Mouse (Mus musculus): ENCODE results near the gene Tmem170b. TPM values are rescaled to one million over a fixed set of nuclear protein-coding genes. Genes with fewer than 3 reads are reported as not detected.
"Not testable (repeated sequence)": the region's sequence is repeated elsewhere in the genome, so short reads cannot be mapped to it uniquely, and the experiment has no call there.

Tmem170b gene
- polyA plus RNA-seq, 1 experiment from 2014 or later: 10.7 TPM

GRCm38 (mm10) chr13:41662401-41663070, 56.8 kb downstream of the Tmem170b start:
- Histone ChIP-seq H3K9me3 (ENCODE audit: control insufficient read depth, low read length) (no peaks in the 10 kb centered on the region), H3K27ac (replicated peaks; ENCODE audit: low read depth, low read length) (no peak overlapping the region), H3K4me3 (ENCODE audit: low read depth, low read length) (no peak overlapping the region), H3K4me2 (ENCODE audit: low read depth, severe bottlenecking) (no peak overlapping the region), H3K27me3 (ENCODE audit: control insufficient read depth, insufficient read depth, low read length) (no peaks in the 10 kb centered on the region), H3K4me1 (ENCODE audit: control insufficient read depth, insufficient read depth, low read length) (no peaks in the 10 kb centered on the region), H3K9ac (ENCODE audit: low read length) (no peak overlapping the region), H3K36me3 (ENCODE audit: control insufficient read depth, insufficient read depth, low read length) (no peaks in the 10 kb centered on the region)
- no peak for ATAC-seq (ENCODE audit: insufficient number of reproducible peaks, low FRiP score, low TSS enrichment, low read depth)
- peak; percentile 27 for DNase-seq (ENCODE audit: low spot score)
- WGBS: 76% methylated on average over 17 of the region's 17 CpGs

GRCm38 (mm10) chr13:41663501-41664195, 57.9 kb downstream of the Tmem170b start:
- 91% methylated on average over 14 of the region's 14 CpGs for WGBS
- H3K4me3 ChIP-seq (ENCODE audit: low read depth, low read length): no peak overlapping the region
- no peak for ATAC-seq (ENCODE audit: insufficient number of reproducible peaks, low FRiP score, low TSS enrichment, low read depth)
- no peak overlapping the region for H3K27ac ChIP-seq (replicated peaks; ENCODE audit: low read depth, low read length)
- H3K9ac ChIP-seq (ENCODE audit: low read length): no peak overlapping the region
- no peaks in the 10 kb centered on the region for H3K9me3 ChIP-seq (ENCODE audit: control insufficient read depth, low read length)
- no peak for DNase-seq (ENCODE audit: low spot score)
- H3K36me3 ChIP-seq (ENCODE audit: control insufficient read depth, insufficient read depth, low read length): no peaks in the 10 kb centered on the region
- no peaks in the 10 kb centered on the region for H3K4me1 ChIP-seq (ENCODE audit: control insufficient read depth, insufficient read depth, low read length)
- H3K27me3 ChIP-seq (ENCODE audit: control insufficient read depth, insufficient read depth, low read length): no peaks in the 10 kb centered on the region
- H3K4me2 ChIP-seq (ENCODE audit: low read depth, severe bottlenecking): no peak overlapping the region

GRCm38 (mm10) chr13:41669951-41670350, 64.2 kb downstream of the Tmem170b start:
- Histone ChIP-seq H3K4me3 (ENCODE audit: low read depth, low read length) (no peak overlapping the region), H3K27ac (replicated peaks; ENCODE audit: low read depth, low read length) (no peak overlapping the region), H3K4me1 (ENCODE audit: control insufficient read depth, insufficient read depth, low read length) (no peaks in the 10 kb centered on the region), H3K9me3 (ENCODE audit: control insufficient read depth, low read length) (no peaks in the 10 kb centered on the region), H3K9ac (ENCODE audit: low read length) (no peak overlapping the region), H3K36me3 (ENCODE audit: control insufficient read depth, insufficient read depth, low read length) (no peaks in the 10 kb centered on the region), H3K27me3 (ENCODE audit: control insufficient read depth, insufficient read depth, low read length) (no peaks in the 10 kb centered on the region), H3K4me2 (ENCODE audit: low read depth, severe bottlenecking) (no peak overlapping the region)
- WGBS: 96% methylated on average over 2 of the region's 2 CpGs
- DNase-seq (ENCODE audit: low spot score) (no peak), ATAC-seq (ENCODE audit: insufficient number of reproducible peaks, low FRiP score, low TSS enrichment, low read depth) (no peak)

- no peaks in the 10 kb centered on the region for H3K36me3 ChIP-seq (ENCODE audit: control insufficient read depth, insufficient read depth, low read length)
- 76% methylated on average over 7 of the region's 7 CpGs for WGBS
- no peak overlapping the region for H3K4me3 ChIP-seq (ENCODE audit: low read depth, low read length)
- no peak overlapping the region for H3K4me2 ChIP-seq (ENCODE audit: low read depth, severe bottlenecking)
- H3K27ac ChIP-seq (replicated peaks; ENCODE audit: low read depth, low read length): no peak overlapping the region
- ATAC-seq (ENCODE audit: insufficient number of reproducible peaks, low FRiP score, low TSS enrichment, low read depth): no peak
- no peaks in the 10 kb centered on the region for H3K27me3 ChIP-seq (ENCODE audit: control insufficient read depth, insufficient read depth, low read length)
- no peak overlapping the region for H3K9ac ChIP-seq (ENCODE audit: low read length)
- no peaks in the 10 kb centered on the region for H3K9me3 ChIP-seq (ENCODE audit: control insufficient read depth, low read length)
- no peaks in the 10 kb centered on the region for H3K4me1 ChIP-seq (ENCODE audit: control insufficient read depth, insufficient read depth, low read length)
- DNase-seq (ENCODE audit: low spot score): no peak
Observed at GRCm38 (mm10) chr13:41670386-41671130, 64.9 kb downstream of the Tmem170b start.

- H3K27ac ChIP-seq (replicated peaks; ENCODE audit: low read depth, low read length): no peak overlapping the region
Observed at GRCm38 (mm10) chr13:41671136-41671705, 65.5 kb downstream of the Tmem170b start.

GRCm38 (mm10) chr13:41672904-41673303, 67.2 kb downstream of the Tmem170b start:
- H3K4me3 ChIP-seq (ENCODE audit: low read depth, low read length); H3K9ac ChIP-seq (ENCODE audit: low read length); H3K27ac ChIP-seq (replicated peaks; ENCODE audit: low read depth, low read length); H3K36me3 ChIP-seq (ENCODE audit: control insufficient read depth, insufficient read depth, low read length); H3K4me2 ChIP-seq (ENCODE audit: low read depth, severe bottlenecking); H3K27me3 ChIP-seq (ENCODE audit: control insufficient read depth, insufficient read depth, low read length); H3K4me1 ChIP-seq (ENCODE audit: control insufficient read depth, insufficient read depth, low read length); H3K9me3 ChIP-seq (ENCODE audit: control insufficient read depth, low read length); ATAC-seq (ENCODE audit: insufficient number of reproducible peaks, low FRiP score, low TSS enrichment, low read depth); DNase-seq (ENCODE audit: low spot score): not testable (repeated sequence)
- 55% methylated on average over 5 of the region's 5 CpGs for WGBS

More at GRCm38 (mm10) chr13:41671136-41671705, 65.5 kb downstream of the Tmem170b start:
- Histone ChIP-seq H3K36me3 (ENCODE audit: control insufficient read depth, insufficient read depth, low read length) (no peaks in the 10 kb centered on the region), H3K9me3 (ENCODE audit: control insufficient read depth, low read length) (no peaks in the 10 kb centered on the region), H3K4me3 (ENCODE audit: low read depth, low read length) (no peak overlapping the region), H3K4me1 (ENCODE audit: control insufficient read depth, insufficient read depth, low read length) (no peaks in the 10 kb centered on the region), H3K4me2 (ENCODE audit: low read depth, severe bottlenecking) (no peak overlapping the region), H3K27me3 (ENCODE audit: control insufficient read depth, insufficient read depth, low read length) (no peaks in the 10 kb centered on the region), H3K9ac (ENCODE audit: low read length) (no peak overlapping the region)
- no peak for ATAC-seq (ENCODE audit: insufficient number of reproducible peaks, low FRiP score, low TSS enrichment, low read depth)
- WGBS: 92% methylated on average over 11 of the region's 11 CpGs
- no peak for DNase-seq (ENCODE audit: low spot score)

GRCm38 (mm10) chr13:41673541-41673940, 67.8 kb downstream of the Tmem170b start:
- no peaks in the 10 kb centered on the region for H3K4me1 ChIP-seq (ENCODE audit: control insufficient read depth, insufficient read depth, low read length)
- WGBS: 85% methylated on average over 4 of the region's 4 CpGs
- H3K27me3 ChIP-seq (ENCODE audit: control insufficient read depth, insufficient read depth, low read length): no peaks in the 10 kb centered on the region

GRCm38 (mm10) chr13:41674608-41675007, 68.9 kb downstream of the Tmem170b start:
- not testable (repeated sequence) for DNase-seq (ENCODE audit: low spot score); H3K4me2 ChIP-seq (ENCODE audit: low read depth, severe bottlenecking); H3K4me3 ChIP-seq (ENCODE audit: low read depth, low read length); H3K4me1 ChIP-seq (ENCODE audit: control insufficient read depth, insufficient read depth, low read length); H3K9ac ChIP-seq (ENCODE audit: low read length); H3K9me3 ChIP-seq (ENCODE audit: control insufficient read depth, low read length); H3K27me3 ChIP-seq (ENCODE audit: control insufficient read depth, insufficient read depth, low read length); H3K27ac ChIP-seq (replicated peaks; ENCODE audit: low read depth, low read length); H3K36me3 ChIP-seq (ENCODE audit: control insufficient read depth, insufficient read depth, low read length); ATAC-seq (ENCODE audit: insufficient number of reproducible peaks, low FRiP score, low TSS enrichment, low read depth)
- 93% methylated on average over 9 of the region's 9 CpGs for WGBS

More at GRCm38 (mm10) chr13:41673541-41673940, 67.8 kb downstream of the Tmem170b start:
- DNase-seq (ENCODE audit: low spot score) (no peak), ATAC-seq (ENCODE audit: insufficient number of reproducible peaks, low FRiP score, low TSS enrichment, low read depth) (no peak)
- Histone ChIP-seq H3K4me3 (ENCODE audit: low read depth, low read length) (no peak overlapping the region), H3K9ac (ENCODE audit: low read length) (no peak overlapping the region), H3K9me3 (ENCODE audit: control insufficient read depth, low read length) (no peaks in the 10 kb centered on the region), H3K27ac (replicated peaks; ENCODE audit: low read depth, low read length) (no peak overlapping the region), H3K4me2 (ENCODE audit: low read depth, severe bottlenecking) (no peak overlapping the region), H3K36me3 (ENCODE audit: control insufficient read depth, insufficient read depth, low read length) (no peaks in the 10 kb centered on the region)
